Mouse (Mus musculus) liver, embryonic 14.5 days (tissue): ENCODE measurements around the gene Apoc2.

ENCODE experiments used
- CTCF ChIP-seq: IDR thresholded peaks from 2 replicates; pipeline ENCODE4 v1.5.1; 2016; ENCODE audit warnings: antibody characterized with exemption, low read depth, control low read depth
- EP300 ChIP-seq: IDR thresholded peaks from 2 replicates; pipeline ENCODE4 v1.6.1; 2016; ENCODE audit warnings: antibody characterized with exemption, low read depth

- TF ChIP-seq EP300: no peak
- TF ChIP-seq CTCF: no peak
These were observed 40.7 kb upstream of the Apoc2 start for GRCm38 (mm10) chr7:19718297-19718952.
